Mouse (Mus musculus) left cerebral cortex, adult 2 months (tissue): ENCODE measurements around the gene Arfgap3. TPM values are rescaled to one million over a fixed set of nuclear protein-coding genes. Genes with fewer than 3 reads are reported as not detected.

Experiments
- DNase-seq, 2 experiments: peaks; one replicate each; pipeline ENCODE4 v3.0.0; 2021 to 2022; ENCODE audit warnings: low spot score in 2 of 2, mixed read lengths in 1 of 2; ENCODE audit errors: extremely low spot score in 1 of 2
- H3K27ac ChIP-seq: fragments of 200-600 bp; 2 replicates; pipeline ENCODE4 v1.8.1; 2022
- H3K4me3 ChIP-seq: fragments of 200-600 bp; 2 replicates; pipeline ENCODE4 v1.8.1; 2022
- CTCF ChIP-seq: fragments of 200-600 bp; IDR thresholded peaks from 2 replicates; pipeline ENCODE4 v1.8.1; 2022; ENCODE audit warnings: antibody characterized with exemption, mild to moderate bottlenecking, moderate library complexity
- intact Hi-C: fragments of 180-260 bp; cut with DNase I; formaldehyde crosslinking; loops from one replicate; pipeline ENCODE4 v1.15.1; 2025
- total RNA-seq, 2 experiments: library from RNA; stranded (reverse); gene quantifications; 2 replicates each; pipeline ENCODE4 v1.2.3; 2021

Arfgap3 gene
- total RNA-seq, 2 experiments from 2014 or later, result 19.5 to 21.5 TPM

DNA sequence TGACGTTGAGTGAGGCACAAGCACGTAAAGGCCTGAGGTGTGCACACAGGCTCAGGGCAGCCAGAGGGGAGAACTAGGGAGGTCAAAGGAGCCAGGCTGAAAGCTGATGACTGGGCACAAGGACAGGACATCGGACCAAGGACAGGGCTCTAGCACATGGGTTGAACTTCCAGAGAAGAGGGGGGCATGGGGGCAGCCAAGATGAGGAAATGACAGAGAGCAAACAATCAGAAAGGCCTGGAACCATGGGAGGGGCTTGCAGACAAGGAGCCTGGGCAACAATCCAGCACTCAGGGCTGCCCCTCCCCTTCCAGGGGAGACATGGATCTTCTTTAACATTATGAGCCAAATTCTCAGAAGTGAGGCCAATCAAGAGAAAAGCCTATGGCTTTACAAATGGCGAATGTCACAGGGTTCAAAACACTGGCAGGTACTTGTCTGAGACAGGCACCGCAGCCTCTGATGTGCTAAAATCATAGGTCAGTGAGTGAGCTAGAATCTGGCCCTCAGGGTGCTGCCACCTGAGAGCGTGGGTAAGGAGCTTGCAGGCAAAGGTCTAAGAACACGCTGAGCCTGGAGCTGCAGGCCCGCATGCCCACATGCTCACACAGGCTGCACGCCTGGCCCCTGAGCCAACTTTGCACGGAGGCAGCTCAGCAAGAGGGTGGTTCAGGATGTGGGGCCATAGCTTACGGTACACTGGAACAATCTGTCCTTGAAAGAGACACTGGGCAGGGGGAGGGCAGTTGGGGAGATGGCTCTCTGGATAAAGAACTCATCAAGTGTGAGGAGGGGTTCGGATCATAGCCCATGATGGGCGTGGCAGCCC, 46.2 kb downstream of the Arfgap3 start:
- intact Hi-C loops, result loop anchor here (5.0 kb wide), 1 partner anchor 82 kb away; no protein-coding TSS in a partner anchor
- peak overlapping the region; percentile 74; the same call in 1 of the 2 replicates for H3K27ac ChIP-seq

GRCm38 (mm10) chr15:83299916-83300582, 50.0 kb downstream of the Arfgap3 start:
- Histone ChIP-seq H3K27ac (peak overlapping the region; percentile 63), H3K4me3 (no peak overlapping the region)
- no peak for TF ChIP-seq CTCF
- DNase-seq, result no peak
- intact Hi-C loops, result loop anchor here (5.0 kb wide), 1 partner anchor 78 kb away; no protein-coding TSS in a partner anchor

More for the DNA sequence above, 46.2 kb downstream of the Arfgap3 start:
- no peak for TF ChIP-seq CTCF
- H3K4me3 ChIP-seq, result no peak overlapping the region
- DNase-seq, result no peak

GRCm38 (mm10) chr15:83299450-83299849, 50.6 kb downstream of the Arfgap3 start:
- no peak overlapping the region for H3K27ac ChIP-seq
- TF ChIP-seq CTCF, result no peak
- intact Hi-C loops, result no loop called here
- H3K4me3 ChIP-seq, result no peak overlapping the region
- DNase-seq, result no peak

- intact Hi-C loops, result no loop called here
- peak; percentile 30 for TF ChIP-seq CTCF
Measured at GRCm38 (mm10) chr15:83298810-83299209, 51.2 kb downstream of the Arfgap3 start.

GRCm38 (mm10) chr15:83298313-83298712, 51.7 kb downstream of the Arfgap3 start:
- DNase-seq, result no peak
- intact Hi-C loops, result no loop called here
- peak; percentile 25 for TF ChIP-seq CTCF
- no peak overlapping the region for H3K4me3 ChIP-seq
- no peak overlapping the region for H3K27ac ChIP-seq

More at GRCm38 (mm10) chr15:83298810-83299209, 51.2 kb downstream of the Arfgap3 start:
- DNase-seq, result no peak
- no peak overlapping the region for H3K4me3 ChIP-seq
- no peak overlapping the region for H3K27ac ChIP-seq

DNA sequence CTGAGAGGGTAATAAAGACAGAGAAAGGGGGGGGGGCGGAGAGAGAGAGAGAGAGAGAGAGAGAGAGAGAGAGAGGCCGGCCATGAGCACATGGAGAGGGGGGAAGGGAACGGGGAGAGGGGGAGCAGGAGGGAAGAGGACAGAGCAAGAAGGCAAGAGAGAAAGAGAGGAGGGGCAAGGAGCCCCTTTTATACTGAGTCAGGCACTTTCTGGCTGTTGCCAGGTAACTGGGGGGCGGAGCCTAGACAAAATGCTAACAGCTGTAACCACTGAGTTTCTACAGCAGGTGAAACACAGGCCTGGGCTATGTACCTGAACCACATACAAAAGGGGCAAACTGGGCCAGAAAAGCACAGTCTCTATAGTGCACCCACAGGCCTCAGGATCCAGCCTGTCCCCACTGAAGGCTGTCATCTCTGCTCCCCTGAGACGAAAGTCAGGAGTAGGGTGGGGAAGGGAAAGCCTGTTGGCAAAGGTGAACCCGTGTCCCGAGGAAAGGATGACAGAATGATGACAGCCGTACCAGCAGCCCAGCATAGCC, 53.2 kb downstream of the Arfgap3 start:
- no peak for TF ChIP-seq CTCF
- Histone ChIP-seq H3K27ac (no peak overlapping the region), H3K4me3 (no peak overlapping the region)
- no peak for DNase-seq
- intact Hi-C loops, result no loop called here

GRCm38 (mm10) chr15:83296050-83296449, 54.0 kb downstream of the Arfgap3 start:
- DNase-seq, result no peak
- no peak overlapping the region for H3K4me3 ChIP-seq
- TF ChIP-seq CTCF, result no peak
- H3K27ac ChIP-seq, result no peak overlapping the region
- intact Hi-C loops, result no loop called here

DNA sequence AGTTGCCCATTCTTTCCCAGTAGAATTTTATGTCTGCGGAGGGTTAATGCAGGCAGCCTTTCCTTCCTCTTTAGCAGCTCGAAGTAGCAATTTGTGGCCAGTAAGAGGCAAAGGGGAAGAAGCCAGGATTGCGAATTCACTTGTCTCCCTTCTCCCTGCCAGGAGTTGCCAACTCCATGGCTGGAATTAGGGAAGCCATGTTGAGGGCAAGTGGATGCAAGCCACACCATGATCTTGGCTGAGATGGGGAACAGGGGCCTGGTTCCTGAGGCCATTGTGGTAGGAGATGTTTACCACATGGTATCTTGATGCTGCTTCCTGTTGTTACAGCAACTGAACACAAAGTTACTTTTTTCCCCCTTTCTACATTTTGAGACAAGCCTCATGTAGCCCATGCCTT, 55.1 kb downstream of the Arfgap3 start:
- intact Hi-C loops, result no loop called here
- TF ChIP-seq CTCF, result no peak
- DNase-seq, result no peak
- H3K27ac ChIP-seq, result no peak overlapping the region
- no peak overlapping the region for H3K4me3 ChIP-seq

DNA sequence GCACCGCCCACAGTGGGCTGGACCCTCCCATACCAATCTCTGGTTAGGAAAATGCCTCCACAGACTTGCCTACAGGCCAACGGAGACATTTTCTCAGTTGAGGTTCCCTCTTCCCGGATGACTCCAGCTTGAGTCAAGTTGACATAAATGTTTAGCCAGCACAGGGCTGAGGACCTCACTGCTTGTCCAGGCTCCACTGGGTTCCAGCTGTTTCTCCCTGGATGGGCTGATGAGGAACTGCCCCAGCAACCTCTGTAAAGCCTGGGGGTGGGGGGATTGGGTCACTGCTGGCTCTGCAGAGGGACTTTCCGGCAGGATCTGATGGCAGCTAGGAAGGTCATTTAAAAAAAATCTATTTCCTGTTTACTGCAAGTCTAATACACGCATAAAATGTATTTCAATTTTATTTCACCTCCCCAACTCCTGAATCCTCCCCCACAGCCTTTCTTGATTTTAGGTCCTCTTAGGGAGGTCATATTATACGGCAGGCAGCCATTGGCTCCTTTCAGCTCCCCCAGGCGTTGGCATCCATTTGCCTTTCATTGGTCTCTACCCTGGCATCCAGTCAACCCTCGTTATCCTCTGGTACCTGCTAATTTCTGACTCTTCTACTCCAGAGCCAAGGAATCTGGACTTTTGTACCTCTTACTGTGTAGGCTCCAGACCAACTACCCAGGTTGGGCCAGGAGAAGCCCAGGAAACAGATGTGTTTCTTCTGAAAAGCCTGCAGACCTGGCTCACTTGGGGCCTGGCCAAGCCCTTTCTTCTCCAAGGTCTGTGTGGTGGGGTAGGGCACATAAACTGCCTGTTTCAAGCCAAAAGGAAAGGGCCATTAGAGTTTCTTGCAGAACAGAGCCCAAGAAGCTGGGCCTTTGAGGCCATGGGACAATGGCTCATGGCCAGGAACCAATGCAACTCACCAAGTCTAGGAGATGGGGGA, 56.1 kb downstream of the Arfgap3 start:
- no peak for DNase-seq
- H3K4me3 ChIP-seq, result no peak overlapping the region
- H3K27ac ChIP-seq, result no peak overlapping the region
- no peak for TF ChIP-seq CTCF
- intact Hi-C loops, result no loop called here

GRCm38 (mm10) chr15:83293144-83293543, 56.9 kb downstream of the Arfgap3 start:
- no peak for TF ChIP-seq CTCF
- intact Hi-C loops, result no loop called here
- Histone ChIP-seq H3K4me3 (no peak overlapping the region), H3K27ac (no peak overlapping the region)
- no peak for DNase-seq
